Mouse (Mus musculus) splenic B cell, adult 2 months (primary cell): ENCODE results near the gene Ubb.

Source experiments
- DNase-seq: peaks from one replicate; pipeline ENCODE4 v3.0.0-alpha.2; 2011; ENCODE audit warnings: low read depth, low spot score
- H3K27me3 ChIP-seq: 2 replicates; pipeline ENCODE4 v1.6.1; 2012; ENCODE audit warnings: mild to moderate bottlenecking, low read length, moderate library complexity, mixed read lengths; ENCODE audit not compliant: control insufficient read depth, poor library complexity, insufficient read depth, severe bottlenecking
- H3K36me3 ChIP-seq: 2 replicates; pipeline ENCODE4 v1.6.1; 2012; ENCODE audit warnings: mild to moderate bottlenecking, low read length, moderate library complexity, mixed read lengths; ENCODE audit not compliant: control insufficient read depth, poor library complexity, insufficient read depth, severe bottlenecking

The Ubb gene

DNA sequence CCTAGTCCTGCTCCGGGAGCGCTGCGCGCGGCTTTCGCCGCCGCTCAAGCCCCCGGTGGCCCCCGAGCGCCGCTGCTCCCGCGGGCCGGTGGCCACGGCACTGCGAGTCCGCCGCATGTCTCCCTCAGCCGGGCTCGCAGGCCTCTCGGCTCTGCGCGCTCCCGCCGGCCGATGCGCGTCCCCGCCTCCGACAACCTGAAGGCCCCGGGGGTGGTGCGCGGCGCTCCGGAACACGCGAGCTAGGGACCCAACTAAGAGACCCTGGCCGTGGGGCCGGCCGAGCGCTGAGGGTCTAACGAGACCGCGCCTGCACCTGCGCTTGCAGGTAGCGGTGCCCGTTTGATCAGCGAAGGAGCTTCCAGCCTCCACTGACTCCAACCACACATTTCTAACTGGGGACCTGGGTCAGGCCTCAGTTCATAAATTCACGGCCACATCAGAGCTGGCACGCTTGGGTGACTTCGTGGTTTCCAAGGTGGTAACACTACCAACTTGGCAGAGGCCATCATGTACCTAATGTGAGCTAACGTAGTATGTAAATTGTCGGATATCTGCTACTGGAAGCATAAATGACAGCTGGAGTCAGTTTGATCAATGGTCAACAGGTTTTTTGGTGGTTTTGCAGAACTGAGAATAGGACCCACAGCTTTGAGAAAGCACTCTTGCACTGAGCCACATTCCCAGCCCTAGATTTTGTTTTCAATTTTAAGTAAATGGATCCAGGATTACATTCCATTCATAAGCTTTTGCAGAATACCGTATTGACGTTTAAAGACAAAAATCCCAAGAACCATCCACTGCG lies 11.7 kb upstream of the Ubb start, which contains the start of gene Cenpv:
TSS of gene Cenpv (minus strand) at position 173 of the 802 bp plus-strand sequence.
- peak; percentile 61 for DNase-seq

DNA sequence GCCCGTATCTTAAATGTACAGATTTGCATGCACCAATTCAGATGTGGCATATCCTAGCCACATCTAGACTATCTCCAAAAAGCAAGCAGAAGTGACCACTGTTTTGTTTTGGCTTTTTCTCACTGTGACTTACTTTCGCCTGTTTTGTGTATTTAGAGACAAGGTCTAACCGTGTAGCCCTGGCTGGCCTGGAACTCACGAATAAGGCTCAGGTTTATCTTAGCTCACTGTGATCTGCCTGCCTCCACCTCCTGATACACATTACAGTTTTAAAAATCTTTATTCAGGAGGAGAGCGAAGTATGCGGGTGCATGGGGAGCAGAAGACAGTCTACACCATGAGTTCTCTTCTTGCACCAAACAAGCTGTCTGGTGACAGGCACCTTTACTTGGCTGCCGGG lies 10.8 kb upstream of the Ubb start:
- H3K27me3 ChIP-seq, result no peaks in the 10 kb centered on the region
- no peak for DNase-seq
- H3K36me3 ChIP-seq, result no peaks in the 10 kb centered on the region

More for the DNA sequence above, 11.7 kb upstream of the Ubb start, which contains the start of gene Cenpv:
- Histone ChIP-seq H3K36me3 (no peaks in the 10 kb centered on the region), H3K27me3 (no peaks in the 10 kb centered on the region)

DNA sequence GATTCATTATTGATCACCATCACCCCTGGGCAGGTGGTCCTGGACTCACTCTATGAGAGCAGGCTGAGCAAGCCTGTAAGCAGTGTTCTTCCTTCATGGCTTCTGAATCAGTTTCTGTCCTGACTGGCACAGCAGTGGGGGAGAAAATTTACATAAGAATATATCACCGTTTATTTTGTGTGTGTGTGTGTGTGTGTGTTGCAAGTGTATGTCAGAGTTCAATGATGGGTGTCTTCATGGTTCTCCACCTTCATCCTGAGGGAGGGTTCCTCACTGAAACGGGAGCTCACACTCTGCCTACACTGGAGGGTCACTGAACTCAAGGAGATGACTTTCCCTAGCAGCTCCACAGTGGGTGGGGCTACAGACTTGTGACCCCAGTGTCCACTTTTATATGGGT lies 10.0 kb upstream of the Ubb start:
- DNase-seq, result no peak
- H3K27me3 ChIP-seq, result no peaks in the 10 kb centered on the region

DNA sequence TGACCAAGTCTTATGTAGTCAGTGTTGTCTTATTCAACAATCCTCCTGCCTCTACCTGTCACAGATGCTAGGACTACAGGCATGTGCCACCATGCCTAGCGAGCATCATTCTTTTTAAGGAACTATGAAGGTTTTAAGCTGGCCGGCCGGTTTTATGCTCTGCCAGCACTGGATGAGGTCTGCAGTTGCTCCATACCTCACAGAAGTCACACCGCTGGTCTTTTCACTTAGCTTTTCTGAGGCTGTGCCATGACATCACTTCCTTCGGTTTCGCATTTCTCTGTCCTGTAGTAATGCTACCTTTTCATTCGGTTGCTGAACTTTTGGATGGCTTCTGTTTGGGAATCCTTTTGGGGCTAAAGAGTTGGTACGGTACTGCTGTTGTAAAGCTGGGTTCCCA lies 9.4 kb upstream of the Ubb start:
- DNase-seq, result peak; percentile 18
- H3K27me3 ChIP-seq, result no peaks in the 10 kb centered on the region
- H3K36me3 ChIP-seq, result no peaks in the 10 kb centered on the region

More for the DNA sequence above, 10.0 kb upstream of the Ubb start:
- no peaks in the 10 kb centered on the region for H3K36me3 ChIP-seq

DNA sequence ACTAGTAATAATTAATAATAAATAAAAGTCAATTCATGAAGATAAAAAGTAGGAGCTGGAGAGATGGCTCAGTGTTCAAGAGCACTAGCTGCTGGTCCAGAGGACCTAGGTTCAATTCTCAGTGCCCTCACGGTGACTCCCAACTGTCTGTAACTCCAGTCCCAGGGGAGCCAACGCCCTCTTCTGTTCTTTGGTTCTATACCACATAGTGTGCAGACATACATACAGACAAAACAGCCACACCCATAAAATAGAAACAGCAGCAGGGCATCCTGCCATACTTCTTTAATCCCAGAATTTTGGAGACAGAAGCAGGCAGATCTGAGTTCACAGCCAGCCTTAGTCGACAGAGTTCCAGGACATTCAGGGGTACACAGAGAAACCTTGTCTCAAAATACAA lies 7.0 kb upstream of the Ubb start:
- no peaks in the 10 kb centered on the region for H3K27me3 ChIP-seq
- DNase-seq, result no peak
- H3K36me3 ChIP-seq, result no peaks in the 10 kb centered on the region

DNA sequence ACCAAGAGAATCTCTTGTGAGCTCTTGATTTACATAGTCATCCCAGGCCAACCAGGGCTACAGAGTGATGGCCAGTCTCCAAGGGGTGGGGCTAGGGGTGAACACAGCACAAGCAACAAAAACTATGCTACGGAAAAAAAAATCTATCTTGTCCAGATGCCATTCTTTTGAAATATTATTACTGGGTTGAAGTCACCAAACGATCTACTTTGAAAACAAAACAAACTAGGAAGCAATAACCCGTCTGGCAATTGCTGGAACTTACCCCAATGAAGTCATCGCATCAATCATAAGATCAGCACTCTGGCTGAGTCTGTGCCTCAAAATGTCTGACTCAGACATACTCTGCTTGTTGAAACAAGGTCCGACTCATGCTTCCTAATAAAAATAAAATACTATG lies 1.2 kb upstream of the Ubb start:
- peak; percentile 64 for DNase-seq
- H3K36me3 ChIP-seq, result peaks cover 10% of the 10 kb centered on the region
- no peaks in the 10 kb centered on the region for H3K27me3 ChIP-seq

DNA sequence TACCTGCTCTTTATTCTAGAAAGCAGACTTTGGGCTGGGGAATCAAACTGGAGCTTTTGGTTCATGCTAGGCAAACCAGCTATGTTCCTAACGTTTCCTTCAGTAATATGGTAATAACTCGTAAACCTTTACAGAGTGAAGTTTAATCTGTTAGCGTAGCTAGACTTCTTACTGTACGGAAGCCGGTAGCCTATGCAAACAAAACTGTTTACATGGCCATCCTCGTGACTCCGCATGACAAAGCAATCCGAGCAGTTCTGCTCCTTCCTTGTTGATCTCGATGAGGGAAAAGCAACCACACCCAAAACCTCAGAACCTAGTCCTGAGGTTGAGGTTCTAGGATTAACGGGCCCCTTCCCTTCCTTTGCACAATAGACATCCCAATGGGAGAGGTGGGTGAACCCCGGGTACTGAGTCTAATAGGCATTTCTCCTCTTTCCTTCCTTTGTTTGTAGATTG lies 715 bp upstream of the Ubb start:
- DNase-seq, result peak; percentile 75
- Histone ChIP-seq H3K36me3 (peaks cover 10% of the 10 kb centered on the region), H3K27me3 (no peaks in the 10 kb centered on the region)

DNA sequence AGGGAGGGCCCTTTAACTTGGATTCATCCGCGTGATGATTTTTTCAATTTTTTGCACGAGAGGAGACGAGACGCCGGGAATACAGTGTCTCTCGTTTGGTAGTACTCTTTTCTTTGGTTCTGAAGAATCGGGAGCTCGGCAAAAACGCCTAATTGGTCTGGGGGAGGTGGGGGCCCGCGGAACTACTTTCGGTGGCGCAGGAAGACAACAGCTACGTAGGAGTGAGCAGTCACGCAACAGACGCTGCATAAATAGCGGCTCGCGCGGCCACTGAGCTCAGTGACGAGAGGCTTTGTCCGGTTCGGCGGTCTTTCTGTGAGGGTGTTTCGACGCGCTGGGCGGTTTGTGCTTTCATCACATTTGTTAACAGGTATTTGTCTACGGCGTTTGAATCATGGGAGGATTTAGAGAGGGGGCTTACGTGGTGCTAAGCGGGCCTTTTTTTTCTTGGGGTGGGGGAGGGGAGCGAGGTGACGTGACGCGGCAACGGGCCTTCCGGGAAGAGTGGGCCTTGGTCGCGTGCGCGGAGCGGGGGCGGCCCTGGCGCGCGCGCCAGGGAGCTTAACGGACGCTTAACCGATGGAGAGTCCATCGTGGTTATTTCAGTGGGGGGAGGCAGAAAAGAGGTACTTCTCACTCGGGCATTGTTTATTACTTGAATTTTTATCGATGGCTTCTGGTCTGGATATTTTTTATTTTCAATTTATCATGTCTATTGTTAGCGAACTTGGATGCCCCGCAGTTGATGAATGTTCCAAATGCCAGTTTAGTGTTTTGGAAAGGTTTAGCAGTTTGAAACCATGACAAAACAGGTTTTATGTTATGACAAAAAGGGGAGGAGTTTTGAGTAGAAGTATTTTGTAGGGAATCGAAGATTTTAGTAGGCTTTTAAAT lies 502 bp downstream of the Ubb start:
- peaks cover 10% of the 10 kb centered on the region for H3K36me3 ChIP-seq
- no peaks in the 10 kb centered on the region for H3K27me3 ChIP-seq
- DNase-seq, result peak; percentile 94

DNA sequence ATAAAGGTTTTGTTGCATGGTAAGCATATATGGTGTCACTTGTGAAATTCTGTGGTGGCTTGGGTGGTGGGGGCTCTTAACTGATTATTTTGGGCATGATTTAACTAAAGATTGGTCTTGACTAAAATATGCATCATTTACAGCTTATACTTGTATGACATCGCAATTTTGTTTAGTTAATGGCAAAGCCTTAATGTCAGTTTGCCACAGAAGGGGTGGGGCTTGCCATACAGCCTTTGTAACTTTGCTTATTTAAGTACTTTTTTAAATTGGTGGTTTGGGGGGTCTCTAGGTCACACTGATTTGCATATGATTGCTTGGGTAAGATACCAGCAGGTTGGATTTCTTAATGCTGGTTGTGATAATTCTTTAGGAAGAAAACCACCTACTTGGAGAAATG lies 2.2 kb downstream of the Ubb start:
- DNase-seq, result peak; percentile 20
- peaks cover 10% of the 10 kb centered on the region for H3K36me3 ChIP-seq

DNA sequence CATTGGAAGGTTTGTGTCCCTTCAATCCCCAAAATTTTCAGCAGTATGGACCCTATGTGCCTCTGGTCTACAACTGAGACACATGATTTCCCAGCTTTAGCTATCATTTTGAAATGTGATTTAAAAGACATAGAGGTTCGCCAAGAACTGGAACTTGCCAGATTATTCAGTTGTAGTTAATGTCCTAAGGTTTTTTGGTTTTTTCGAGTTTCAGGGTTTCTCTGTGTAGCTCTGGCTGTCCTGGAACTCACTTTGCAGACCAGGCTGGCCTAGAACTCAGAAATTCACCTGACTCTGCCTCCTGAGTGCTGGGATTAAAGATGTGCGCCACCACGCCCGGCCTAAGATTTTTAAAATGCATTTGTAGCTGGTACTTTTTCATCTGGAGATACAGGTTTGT lies 2.7 kb downstream of the Ubb start:
- Histone ChIP-seq H3K36me3 (peaks cover 10% of the 10 kb centered on the region), H3K27me3 (no peaks in the 10 kb centered on the region)
- DNase-seq, result no peak

More for the DNA sequence above, 2.2 kb downstream of the Ubb start:
- H3K27me3 ChIP-seq, result no peaks in the 10 kb centered on the region

DNA sequence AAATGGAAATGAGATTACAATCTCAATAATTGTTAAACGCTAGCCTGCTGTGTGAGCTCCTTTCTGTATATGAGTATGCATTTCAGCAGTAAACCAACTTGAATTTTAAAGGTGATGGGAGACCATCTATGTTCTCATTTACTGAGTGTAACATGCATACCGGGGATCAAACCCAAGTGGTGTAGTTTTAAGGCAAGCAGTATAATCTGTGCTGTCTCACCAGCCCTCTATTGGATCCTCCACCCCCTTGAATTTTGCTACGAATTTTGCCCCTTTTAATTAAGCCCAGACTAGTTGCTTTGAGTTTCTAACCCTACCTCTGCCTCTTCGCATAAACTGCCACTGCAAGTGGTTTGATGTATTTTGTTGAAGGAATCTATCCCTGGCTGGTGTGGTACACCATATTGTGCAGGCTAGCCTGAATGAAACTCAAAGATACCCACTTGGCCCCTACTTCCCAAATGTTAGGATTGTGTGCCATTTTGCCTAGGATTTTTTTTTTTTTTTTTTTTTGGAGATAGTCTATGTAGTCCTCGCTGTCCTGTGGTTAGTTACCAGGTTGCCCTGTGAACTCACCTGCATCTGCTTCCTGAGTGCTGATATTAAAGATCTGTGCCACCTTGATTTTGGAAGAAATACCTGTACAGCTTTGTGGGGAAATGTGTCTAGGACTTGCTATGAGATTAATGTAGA lies 3.3 kb downstream of the Ubb start:
- DNase-seq, result peak; percentile 32
- H3K27me3 ChIP-seq, result no peaks in the 10 kb centered on the region
- peaks cover 10% of the 10 kb centered on the region for H3K36me3 ChIP-seq

DNA sequence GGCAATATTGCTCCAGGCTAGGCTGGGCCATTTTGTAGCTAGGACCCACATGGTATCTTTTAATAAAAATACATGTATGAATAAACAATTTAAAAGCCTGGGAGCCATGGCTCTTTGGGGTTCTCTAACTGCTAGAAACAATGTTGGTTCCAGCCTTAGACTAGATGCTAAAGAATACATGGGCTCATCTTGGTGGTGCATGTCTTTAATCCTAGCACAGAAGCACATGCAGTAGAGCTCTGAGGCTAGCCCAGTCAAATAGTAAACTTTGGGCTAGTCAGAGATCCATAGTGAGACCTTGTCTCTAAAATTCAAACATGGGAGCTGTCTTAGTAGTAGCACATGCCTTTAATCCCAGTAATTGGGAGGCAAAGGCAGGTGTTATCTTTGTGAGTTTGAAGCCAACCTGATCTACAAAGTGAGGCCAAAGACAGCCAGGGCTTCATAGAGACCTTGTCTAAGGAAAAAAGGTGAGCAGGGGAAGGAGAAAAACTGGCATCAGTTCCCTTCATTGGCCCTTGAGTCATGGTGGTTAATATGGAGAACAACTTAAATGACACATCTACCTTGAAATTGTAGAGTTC lies 4.1 kb downstream of the Ubb start:
- peak; percentile 32 for DNase-seq
- Histone ChIP-seq H3K36me3 (peaks cover 10% of the 10 kb centered on the region), H3K27me3 (no peaks in the 10 kb centered on the region)

DNA sequence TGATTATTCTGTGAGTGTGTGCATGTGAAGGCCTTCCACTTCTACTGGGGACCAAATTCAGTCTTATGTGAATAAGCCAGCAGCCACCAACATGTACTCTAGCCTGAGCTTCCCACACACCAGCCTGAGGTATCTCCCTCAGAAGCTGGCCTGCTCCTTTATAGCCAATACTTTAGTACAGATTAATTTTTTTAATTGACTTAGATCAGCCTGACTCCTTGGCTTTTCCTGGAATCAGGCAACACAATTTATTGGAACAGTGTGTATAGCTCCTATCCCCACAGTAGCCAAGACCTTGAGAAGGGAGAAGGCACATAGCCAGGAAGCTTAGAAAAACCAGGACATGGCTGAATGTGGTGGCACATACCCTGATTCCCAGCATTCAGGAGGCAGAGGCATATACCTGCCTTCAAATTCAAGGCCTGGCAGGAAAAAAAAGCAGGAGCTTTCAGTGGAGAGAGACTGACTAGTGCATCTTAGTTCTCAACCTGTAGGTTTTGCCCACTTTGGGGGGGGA lies 5.0 kb downstream of the Ubb start:
- peak; percentile 26 for DNase-seq
- Histone ChIP-seq H3K36me3 (peaks cover 10% of the 10 kb centered on the region), H3K27me3 (no peaks in the 10 kb centered on the region)

DNA sequence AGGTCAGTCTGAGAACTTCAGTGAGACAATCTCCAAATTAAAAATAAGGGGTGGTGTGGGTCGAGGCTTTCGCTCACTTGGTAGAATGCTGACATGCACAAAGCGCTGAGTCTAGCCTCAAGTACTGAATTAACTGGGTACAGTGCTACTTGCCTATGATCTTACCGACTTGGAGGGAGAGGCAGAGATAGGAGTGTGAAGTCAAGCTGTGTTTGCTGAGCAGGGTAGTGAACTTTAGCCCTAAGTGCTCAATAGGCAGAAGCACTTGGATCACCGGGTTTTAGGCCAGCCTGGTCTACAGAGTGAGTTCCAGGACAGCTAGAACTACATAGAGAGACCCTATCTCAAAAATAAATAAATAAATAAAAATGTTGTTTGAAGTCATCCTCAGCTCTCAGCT lies 6.2 kb downstream of the Ubb start:
- Histone ChIP-seq H3K27me3 (no peaks in the 10 kb centered on the region), H3K36me3 (peaks cover 10% of the 10 kb centered on the region)
- DNase-seq, result peak; percentile 32
